Mouse (Mus musculus): ENCODE measurements at regions not wholly inside any gene's neighbourhood (a gene's known extent, or its start where the extent isn't known, plus 50 kb on each side); places are given as distances from the start of the nearest gene placed in this dataset.

DNA sequence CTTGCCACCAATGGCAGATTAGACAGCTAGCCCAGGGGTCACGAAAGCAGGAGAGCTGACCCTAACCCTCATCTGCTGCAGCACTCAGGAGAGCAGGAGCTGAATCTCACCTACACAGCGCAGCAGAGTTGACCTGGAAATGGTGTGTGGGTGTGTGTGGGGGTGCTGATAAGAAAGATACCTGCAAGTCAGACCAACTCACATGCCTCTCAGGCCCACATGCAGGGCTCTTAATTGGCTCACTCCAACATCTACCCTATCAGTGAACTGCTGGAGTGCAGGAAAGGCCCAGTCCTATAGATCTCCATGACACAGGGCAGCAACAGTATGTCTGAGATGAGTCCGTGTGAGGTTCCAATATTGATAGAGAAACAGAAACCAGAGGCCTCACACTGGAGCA lies 355.7 kb downstream of the Ccser2 start:
- Histone ChIP-seq H3K4me3 (ENCODE audit: low read length) (no peak overlapping the region), H3K9me3 (ENCODE audit: control insufficient read depth, low read length) (no peaks in the 10 kb centered on the region), H3K4me2 (ENCODE audit: low read length) (no peak overlapping the region), H3K36me3 (ENCODE audit: control insufficient read depth, insufficient read depth, low read length) (no peaks in the 10 kb centered on the region), H3K4me1 (ENCODE audit: control insufficient read depth, insufficient read depth, low read depth, low read length) (no peaks in the 10 kb centered on the region), H3K27me3 (replicated peaks; ENCODE audit: control insufficient read depth, insufficient read depth, low read length) (no peaks in the 10 kb centered on the region), H3K27ac (ENCODE audit: low read depth, low read length) (no peak overlapping the region), H3K9ac (ENCODE audit: low read depth, low read length) (no peak overlapping the region)
- 86% methylated on average over 3 of the region's 3 CpGs for WGBS
- ATAC-seq, result no peak

DNA sequence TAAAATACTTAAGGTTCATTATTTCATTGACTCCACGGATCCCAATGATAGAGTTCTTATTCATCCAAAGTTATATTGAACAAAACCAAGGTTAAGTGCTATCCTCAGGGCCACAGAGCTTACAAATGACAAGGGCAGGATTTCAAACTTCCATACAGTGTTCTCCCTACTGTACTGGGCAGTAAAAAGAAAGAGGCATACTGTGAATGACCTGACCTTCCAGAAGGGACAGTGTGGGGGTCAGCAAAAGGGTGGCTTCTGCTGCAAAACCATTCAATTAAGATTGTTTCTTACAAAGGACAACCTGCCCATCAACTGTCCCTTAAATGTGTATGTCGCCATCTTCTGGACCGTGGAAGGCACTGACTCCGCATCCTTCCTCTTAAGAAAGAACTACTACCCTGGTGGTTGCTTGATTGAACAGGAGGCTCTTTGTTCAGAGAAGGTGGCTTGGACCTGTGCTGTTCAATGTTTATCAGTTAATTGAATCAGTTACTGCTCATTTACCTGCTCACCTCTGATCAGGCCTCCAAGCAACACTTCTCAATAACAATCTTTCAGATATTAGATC lies 384.4 kb downstream of the Ccser2 start:
- no peak overlapping the region for H3K27ac ChIP-seq (ENCODE audit: low read depth, low read length)
- no peak overlapping the region for H3K4me3 ChIP-seq (ENCODE audit: low read length)
- no peaks in the 10 kb centered on the region for H3K36me3 ChIP-seq (ENCODE audit: control insufficient read depth, insufficient read depth, low read length)
- WGBS, result 56% methylated on average over 4 of the region's 4 CpGs
- no peaks in the 10 kb centered on the region for H3K9me3 ChIP-seq (ENCODE audit: control insufficient read depth, low read length)
- H3K4me2 ChIP-seq (ENCODE audit: low read length), result no peak overlapping the region
- H3K9ac ChIP-seq (ENCODE audit: low read depth, low read length), result no peak overlapping the region
- no peaks in the 10 kb centered on the region for H3K27me3 ChIP-seq (replicated peaks; ENCODE audit: control insufficient read depth, insufficient read depth, low read length)
- peaks cover 3% of the 10 kb centered on the region; the same call in 1 of the 2 replicates for H3K4me1 ChIP-seq (ENCODE audit: control insufficient read depth, insufficient read depth, low read depth, low read length)
- ATAC-seq, result 0 out of 2 replicates have a peak, but pooled peaks have one; percentile 30

DNA sequence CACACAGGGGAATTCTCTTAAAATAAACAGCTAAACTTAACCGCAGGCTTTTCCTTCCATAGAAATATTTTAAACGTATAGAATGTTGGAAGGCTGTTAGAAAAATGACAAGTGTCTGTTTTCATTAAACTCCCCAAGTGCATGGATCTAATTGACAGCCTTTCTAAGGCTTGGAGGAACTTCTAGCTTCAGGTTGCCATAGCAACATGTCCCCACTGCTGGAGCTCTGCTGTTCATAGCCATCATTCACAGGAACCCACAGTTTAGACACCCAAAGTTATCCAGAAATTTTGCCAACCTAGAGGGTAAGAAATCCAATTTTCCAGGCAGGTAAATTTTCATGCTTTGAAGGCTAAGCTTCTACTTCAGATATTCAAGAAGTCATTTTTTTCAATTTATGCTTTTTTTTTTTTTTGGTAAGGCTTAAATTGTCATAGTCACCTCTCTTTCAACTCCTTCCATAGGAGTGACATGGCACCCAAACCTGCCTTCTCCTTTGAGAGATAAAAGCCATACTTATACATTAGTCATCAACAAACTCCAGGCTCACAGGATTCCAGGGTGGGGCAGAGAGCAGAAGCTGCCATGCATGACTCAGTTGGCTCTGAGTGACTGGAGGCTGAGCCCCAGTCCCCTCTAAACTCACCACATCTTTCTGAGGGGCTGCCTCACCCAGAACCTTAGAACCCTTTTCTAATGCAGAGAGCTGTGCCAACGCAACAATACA lies 385.1 kb downstream of the Ccser2 start:
- WGBS, result 61% methylated on average over 3 of the region's 3 CpGs
- Histone ChIP-seq H3K4me1 (ENCODE audit: control insufficient read depth, insufficient read depth, low read depth, low read length) (peaks cover 3% of the 10 kb centered on the region; the same call in 1 of the 2 replicates), H3K27ac (ENCODE audit: low read depth, low read length) (no peak overlapping the region), H3K9ac (ENCODE audit: low read depth, low read length) (no peak overlapping the region), H3K27me3 (replicated peaks; ENCODE audit: control insufficient read depth, insufficient read depth, low read length) (no peaks in the 10 kb centered on the region), H3K4me2 (ENCODE audit: low read length) (no peak overlapping the region), H3K36me3 (ENCODE audit: control insufficient read depth, insufficient read depth, low read length) (no peaks in the 10 kb centered on the region), H3K4me3 (ENCODE audit: low read length) (no peak overlapping the region), H3K9me3 (ENCODE audit: control insufficient read depth, low read length) (no peaks in the 10 kb centered on the region)
- ATAC-seq, result peak; percentile 76; the same call in 1 of the 2 replicates

DNA sequence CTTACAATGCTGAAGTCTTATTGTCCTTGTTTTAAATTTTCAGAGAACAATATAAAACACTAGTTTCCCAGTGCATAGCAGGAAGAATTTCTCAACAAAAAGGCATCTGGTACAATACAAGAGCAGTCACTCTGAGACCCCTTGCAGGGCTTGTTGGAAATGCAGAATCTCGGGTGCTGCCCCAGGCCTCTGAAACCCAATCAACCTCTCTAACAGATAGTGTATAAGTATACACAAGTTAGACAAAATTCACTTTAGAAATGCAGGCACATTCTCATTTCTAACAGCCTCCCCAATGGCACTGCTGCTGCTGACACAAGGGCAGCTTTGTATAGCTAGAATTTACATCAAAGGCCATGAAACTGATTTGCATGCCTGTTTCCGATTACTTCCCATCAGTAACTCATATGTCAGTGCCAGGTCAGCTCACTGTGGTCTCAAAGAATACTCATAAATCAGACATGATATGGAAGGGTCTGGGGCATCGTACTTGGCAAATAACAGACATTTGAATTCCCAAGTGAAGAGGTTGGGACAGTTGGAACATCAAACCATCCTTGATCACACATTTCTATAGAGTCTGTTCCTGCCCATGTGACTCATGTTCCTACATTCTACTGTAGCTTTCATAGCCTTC lies 405.2 kb downstream of the Ccser2 start:
- H3K4me3 ChIP-seq (ENCODE audit: low read length), result no peak overlapping the region
- no peaks in the 10 kb centered on the region for H3K27me3 ChIP-seq (replicated peaks; ENCODE audit: control insufficient read depth, insufficient read depth, low read length)
- no peaks in the 10 kb centered on the region for H3K4me1 ChIP-seq (ENCODE audit: control insufficient read depth, insufficient read depth, low read depth, low read length)
- 26% methylated on average over 3 of the region's 3 CpGs for WGBS
- ATAC-seq, result no peak
- no peaks in the 10 kb centered on the region for H3K9me3 ChIP-seq (ENCODE audit: control insufficient read depth, low read length)
- no peaks in the 10 kb centered on the region for H3K36me3 ChIP-seq (ENCODE audit: control insufficient read depth, insufficient read depth, low read length)
- H3K27ac ChIP-seq (ENCODE audit: low read depth, low read length), result no peak overlapping the region
- H3K4me2 ChIP-seq (ENCODE audit: low read length), result no peak overlapping the region
- no peak overlapping the region for H3K9ac ChIP-seq (ENCODE audit: low read depth, low read length)

DNA sequence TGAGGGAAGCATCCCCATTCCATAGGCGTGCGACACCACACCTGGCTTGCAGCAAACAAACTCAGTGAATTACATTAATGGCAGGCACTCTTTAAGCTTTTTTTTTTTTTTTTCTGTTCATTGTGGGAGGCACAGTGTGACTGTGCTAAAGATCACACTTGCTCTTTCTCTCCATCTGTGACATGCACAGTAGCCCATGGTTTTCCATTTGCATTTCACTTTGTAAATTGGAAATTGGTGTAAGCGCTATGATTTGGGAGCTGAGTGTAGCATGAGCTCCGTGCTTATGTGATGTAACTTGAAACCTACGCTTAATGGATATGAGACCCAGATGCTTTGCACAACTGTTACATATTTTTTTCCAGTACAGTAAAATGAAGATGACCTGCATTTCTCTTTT lies 431.2 kb downstream of the Ccser2 start:
- Histone ChIP-seq H3K4me2 (ENCODE audit: low read length) (no peak overlapping the region), H3K4me3 (ENCODE audit: low read length) (no peak overlapping the region), H3K36me3 (ENCODE audit: control insufficient read depth, insufficient read depth, low read length) (no peaks in the 10 kb centered on the region), H3K27ac (ENCODE audit: low read depth, low read length) (no peak overlapping the region), H3K9ac (ENCODE audit: low read depth, low read length) (no peak overlapping the region), H3K27me3 (replicated peaks; ENCODE audit: control insufficient read depth, insufficient read depth, low read length) (no peaks in the 10 kb centered on the region), H3K9me3 (ENCODE audit: control insufficient read depth, low read length) (no peaks in the 10 kb centered on the region), H3K4me1 (ENCODE audit: control insufficient read depth, insufficient read depth, low read depth, low read length) (no peaks in the 10 kb centered on the region)
- WGBS, result 84% methylated on average over 5 of the region's 5 CpGs
- no peak for ATAC-seq

DNA sequence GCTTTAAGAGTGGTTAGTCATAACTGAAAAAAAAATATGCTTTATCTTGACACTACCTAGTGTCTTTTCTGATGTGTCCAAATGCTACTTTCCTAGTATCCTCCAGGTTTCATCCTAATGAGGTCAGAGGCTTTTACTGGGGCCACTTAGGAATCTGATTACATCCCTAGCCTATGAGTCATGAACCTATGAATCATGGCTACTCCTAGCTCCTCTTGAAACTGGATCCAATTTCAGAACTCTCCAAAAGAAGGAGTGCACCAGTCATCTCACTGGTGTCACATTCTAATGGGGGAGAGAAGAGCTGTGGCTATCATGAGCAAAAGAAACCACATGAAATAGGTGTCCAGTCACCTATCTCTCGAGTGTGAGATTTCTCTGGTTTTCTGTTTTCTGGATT lies 432.6 kb downstream of the 4930474N05Rik start:
- Histone ChIP-seq H3K36me3 (ENCODE audit: control insufficient read depth, insufficient read depth, low read length) (no peaks in the 10 kb centered on the region), H3K27ac (ENCODE audit: low read depth, low read length) (no peak overlapping the region), H3K9me3 (ENCODE audit: control insufficient read depth, low read length) (no peaks in the 10 kb centered on the region), H3K27me3 (replicated peaks; ENCODE audit: control insufficient read depth, insufficient read depth, low read length) (no peaks in the 10 kb centered on the region), H3K4me2 (ENCODE audit: low read length) (no peak overlapping the region), H3K4me1 (ENCODE audit: control insufficient read depth, insufficient read depth, low read depth, low read length) (no peaks in the 10 kb centered on the region; the same call in 1 of the 2 replicates), H3K9ac (ENCODE audit: low read depth, low read length) (no peak overlapping the region), H3K4me3 (ENCODE audit: low read length) (no peak overlapping the region)
- ATAC-seq, result no peak
- 85% methylated on average over 1 of the region's 1 CpGs for WGBS

DNA sequence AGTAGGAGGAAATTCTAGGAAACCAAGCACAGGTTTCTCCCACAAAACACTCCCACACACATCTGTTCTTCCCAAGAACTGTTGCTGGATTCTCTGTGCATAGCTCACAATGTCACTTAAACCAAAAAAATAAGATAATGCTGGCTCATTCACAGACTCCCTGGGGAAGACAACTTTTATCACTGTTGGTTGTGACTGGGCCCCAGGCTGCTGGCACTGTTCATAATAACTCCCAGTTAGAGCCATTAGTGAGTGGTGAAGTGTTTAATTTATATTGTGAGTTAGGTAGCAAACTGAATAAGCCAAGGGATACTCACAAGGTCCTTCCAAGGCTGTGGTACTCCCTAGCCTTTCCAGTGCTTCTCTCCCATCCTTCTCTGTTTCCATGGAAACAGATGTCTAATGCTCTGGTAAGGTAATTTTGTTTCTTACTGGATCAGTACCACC lies 430.9 kb downstream of the 4930474N05Rik start:
- peak; percentile 76; the same call in 1 of the 2 replicates for ATAC-seq
- no peaks in the 10 kb centered on the region; the same call in 1 of the 2 replicates for H3K4me1 ChIP-seq (ENCODE audit: control insufficient read depth, insufficient read depth, low read depth, low read length)
- H3K4me3 ChIP-seq (ENCODE audit: low read length), result no peak overlapping the region
- no peaks in the 10 kb centered on the region for H3K27me3 ChIP-seq (replicated peaks; ENCODE audit: control insufficient read depth, insufficient read depth, low read length)
- H3K27ac ChIP-seq (ENCODE audit: low read depth, low read length), result no peak overlapping the region
- H3K36me3 ChIP-seq (ENCODE audit: control insufficient read depth, insufficient read depth, low read length), result no peaks in the 10 kb centered on the region
- H3K4me2 ChIP-seq (ENCODE audit: low read length), result no peak overlapping the region
- no peak overlapping the region for H3K9ac ChIP-seq (ENCODE audit: low read depth, low read length)
- H3K9me3 ChIP-seq (ENCODE audit: control insufficient read depth, low read length), result no peaks in the 10 kb centered on the region

DNA sequence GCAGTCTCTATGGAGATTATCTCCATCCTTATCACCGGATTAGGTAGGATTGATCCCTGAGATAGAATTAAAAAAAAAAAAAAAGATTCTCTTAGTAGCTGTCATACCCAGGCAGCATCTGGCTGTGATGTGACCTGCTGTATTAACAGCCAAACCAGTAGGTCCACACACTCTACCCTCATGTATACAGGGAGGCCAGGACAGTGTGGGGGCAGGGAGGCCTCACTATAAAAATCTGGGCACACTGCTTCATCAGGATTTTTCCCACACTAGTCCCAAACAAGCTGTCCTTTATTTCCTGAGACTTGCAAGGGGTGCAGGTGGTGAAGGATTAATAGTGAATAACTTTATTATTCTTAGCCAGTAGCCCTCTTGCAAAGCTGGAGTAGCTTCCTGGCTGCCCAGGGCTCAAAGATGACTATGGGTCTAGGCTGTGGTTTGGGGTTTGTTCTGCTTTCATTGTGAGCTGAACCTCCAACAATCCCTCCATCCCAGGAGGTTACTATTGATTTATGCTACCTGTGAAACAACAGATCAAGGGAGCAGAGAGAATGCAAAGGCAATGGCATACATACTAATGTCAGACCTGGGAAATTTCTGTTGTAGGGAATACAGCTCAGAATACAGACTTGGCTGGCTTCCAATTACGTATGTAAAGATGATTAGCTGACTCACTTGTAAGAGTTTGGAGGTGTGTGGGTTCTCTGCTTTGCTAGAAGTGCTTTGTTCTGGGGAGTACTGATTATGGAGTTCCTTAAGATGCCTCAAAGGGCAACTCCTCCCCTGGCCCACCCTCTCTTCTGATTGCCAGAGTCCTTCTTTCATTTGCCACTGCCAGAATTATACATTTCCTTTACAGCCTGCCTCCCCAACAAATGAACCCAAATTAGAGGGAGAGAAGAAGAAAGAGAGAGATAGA lies 407.6 kb downstream of the 4930474N05Rik start:
- Histone ChIP-seq H3K4me3 (ENCODE audit: low read length) (no peak overlapping the region), H3K4me1 (ENCODE audit: control insufficient read depth, insufficient read depth, low read depth, low read length) (no peaks in the 10 kb centered on the region), H3K4me2 (ENCODE audit: low read length) (no peak overlapping the region), H3K27ac (ENCODE audit: low read depth, low read length) (no peak overlapping the region), H3K27me3 (replicated peaks; ENCODE audit: control insufficient read depth, insufficient read depth, low read length) (no peaks in the 10 kb centered on the region), H3K36me3 (ENCODE audit: control insufficient read depth, insufficient read depth, low read length) (no peaks in the 10 kb centered on the region), H3K9ac (ENCODE audit: low read depth, low read length) (no peak overlapping the region), H3K9me3 (ENCODE audit: control insufficient read depth, low read length) (no peaks in the 10 kb centered on the region)
- WGBS, result 70% methylated on average over 2 of the region's 2 CpGs
- ATAC-seq, result peak; percentile 69

All from hindbrain, embryonic 16.5 days (tissue).